Mouse (Mus musculus): ENCODE results near the gene Rplp1. TPM values are rescaled to one million over a fixed set of nuclear protein-coding genes. Genes with fewer than 3 reads are reported as not detected.

Rplp1 gene
- total RNA-seq, 1 experiment from 2014 or later, result 1,424 TPM

DNA sequence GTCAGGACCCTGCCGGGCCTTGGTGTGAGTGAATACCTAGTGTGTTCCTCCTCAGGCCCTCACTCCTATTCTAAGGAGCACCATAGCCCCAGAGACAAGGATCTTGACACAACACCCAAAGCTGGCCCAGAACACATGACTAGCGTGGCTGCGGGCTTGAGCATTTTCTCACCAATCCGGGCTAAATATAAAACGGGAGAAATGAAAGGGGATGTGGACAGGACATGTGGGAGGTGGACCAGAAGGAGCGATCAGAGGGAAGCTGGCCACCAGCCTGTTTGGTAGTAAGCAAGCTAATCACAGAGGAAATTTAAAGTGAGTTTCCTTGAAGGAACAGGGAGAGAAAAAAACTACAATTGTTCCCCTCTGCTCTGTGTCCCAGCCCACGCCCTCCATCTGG, 28.4 kb downstream of the Rplp1 start:
- no peak for ATAC-seq (ENCODE audit: extremely low read depth, insufficient number of reproducible peaks, low FRiP score, poor library complexity, severe bottlenecking)

DNA sequence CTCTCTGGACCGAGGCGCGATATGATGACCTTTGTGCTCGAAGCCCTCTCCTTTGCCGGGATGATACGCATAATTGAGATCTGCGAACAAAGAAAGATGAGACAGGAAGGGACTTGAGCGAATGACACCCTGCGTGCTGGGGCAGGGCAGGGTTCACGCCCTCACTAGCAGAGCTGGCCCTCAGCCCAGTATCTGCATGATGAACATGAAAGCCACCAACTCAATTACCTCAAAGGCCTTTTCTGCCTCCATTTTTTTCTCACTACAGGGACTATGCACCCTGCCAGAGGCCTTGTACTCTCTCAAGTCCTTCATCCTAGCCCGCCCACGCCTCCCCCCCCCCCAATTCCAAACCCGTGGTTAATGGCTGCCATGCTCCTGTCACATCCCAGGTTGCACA, 29.4 kb downstream of the Rplp1 start:
- no peak for ATAC-seq (ENCODE audit: extremely low read depth, insufficient number of reproducible peaks, low FRiP score, poor library complexity, severe bottlenecking)

DNA sequence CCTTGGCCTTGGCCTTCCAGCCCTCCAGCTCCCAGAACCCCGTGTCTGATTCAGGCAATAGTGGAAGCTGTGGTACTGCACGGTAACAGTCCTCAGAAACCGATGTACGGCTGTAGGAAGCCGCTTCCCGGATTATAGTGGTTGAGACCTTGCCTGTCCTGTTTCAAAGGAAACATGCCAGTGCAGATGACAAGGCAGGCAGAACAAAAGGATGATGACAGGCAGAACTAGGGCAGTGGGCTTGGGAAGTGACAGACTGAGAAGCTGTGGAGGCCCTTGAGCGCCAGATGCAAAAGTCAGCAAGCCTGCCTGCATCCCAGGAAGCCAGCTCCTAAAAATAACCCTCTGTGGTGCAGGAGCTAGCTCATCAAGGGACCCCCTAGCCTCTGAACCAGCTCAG, 30.0 kb downstream of the Rplp1 start:
- no peak for ATAC-seq (ENCODE audit: extremely low read depth, insufficient number of reproducible peaks, low FRiP score, poor library complexity, severe bottlenecking)

DNA sequence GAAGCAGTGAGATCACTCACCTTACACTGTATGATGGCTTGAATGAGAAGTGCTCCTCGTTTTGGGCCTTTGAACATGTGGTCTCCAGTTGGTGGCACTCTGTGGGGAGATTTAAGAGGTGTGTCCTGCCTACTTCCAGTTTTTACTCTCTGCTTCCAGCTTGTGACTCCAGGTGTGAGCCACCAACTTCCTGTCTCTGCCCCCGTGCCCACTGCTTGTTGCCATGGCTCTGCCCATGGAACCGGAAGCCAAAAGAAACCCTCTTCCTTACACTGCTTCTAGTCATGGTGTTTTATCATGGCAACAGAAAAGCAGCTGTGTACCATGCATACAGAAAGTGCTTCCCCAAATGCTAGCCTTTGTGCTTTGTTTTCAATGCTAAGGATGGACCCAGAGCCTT, 32.2 kb downstream of the Rplp1 start:
- no peak for ATAC-seq (ENCODE audit: extremely low read depth, insufficient number of reproducible peaks, low FRiP score, poor library complexity, severe bottlenecking)

DNA sequence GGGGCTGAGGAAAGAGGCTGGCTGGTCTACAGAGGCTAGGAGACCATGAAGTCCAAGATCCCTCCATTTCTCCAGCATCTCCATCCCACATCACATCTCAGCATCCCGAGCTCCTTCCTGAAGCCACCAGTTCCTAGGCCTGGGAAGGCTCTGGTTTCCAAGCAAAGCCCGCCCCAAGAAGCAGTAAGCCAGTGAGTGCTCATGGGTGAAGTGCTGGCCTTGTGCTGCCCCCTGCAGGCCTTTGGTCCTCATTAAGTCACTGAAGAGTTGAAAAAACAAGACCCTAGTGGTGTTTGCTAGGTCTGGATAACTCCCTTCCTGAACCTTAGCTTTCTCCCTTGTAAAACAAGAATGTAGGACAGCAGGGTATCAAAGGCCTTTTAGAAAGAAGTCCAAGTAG, 35.5 kb downstream of the Rplp1 start:
- ATAC-seq (ENCODE audit: extremely low read depth, insufficient number of reproducible peaks, low FRiP score, poor library complexity, severe bottlenecking), result no peak

DNA sequence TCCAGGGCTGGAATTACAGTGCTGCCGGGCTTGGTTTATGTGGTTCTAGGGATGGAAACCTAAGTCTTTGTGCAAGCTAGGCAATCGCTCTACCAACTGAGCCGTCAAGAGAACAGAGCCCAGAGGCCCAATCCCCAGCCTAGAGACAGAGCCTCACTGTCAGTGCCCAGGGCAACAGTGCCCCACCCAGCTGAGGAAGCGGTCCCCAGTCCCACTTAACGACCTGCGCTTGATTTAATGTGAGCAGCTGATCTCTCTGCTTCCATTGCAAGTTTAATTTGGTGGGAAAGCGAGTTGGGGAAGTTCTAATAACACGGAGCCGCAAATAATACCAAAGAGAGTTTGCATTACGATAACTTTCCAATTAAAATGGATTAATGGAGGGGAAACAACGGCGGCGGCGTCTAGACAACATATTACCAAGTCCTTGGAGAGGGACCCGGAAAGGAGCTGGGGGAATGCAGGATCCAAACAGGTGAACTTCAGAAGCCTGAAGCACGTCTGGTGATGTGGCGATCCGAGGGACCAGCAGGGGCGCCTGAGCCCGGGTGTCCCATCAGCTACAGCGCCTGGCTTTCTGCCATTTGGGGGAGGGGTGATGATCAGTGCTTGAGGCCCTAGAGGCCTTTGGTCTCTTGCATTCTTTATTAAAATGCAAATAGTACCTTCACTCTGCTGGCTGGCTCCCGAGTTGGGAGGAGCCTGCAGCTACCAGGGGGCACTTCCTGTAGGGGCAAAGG, 36.8 kb downstream of the Rplp1 start:
- no peak for ATAC-seq (ENCODE audit: extremely low read depth, insufficient number of reproducible peaks, low FRiP score, poor library complexity, severe bottlenecking)

DNA sequence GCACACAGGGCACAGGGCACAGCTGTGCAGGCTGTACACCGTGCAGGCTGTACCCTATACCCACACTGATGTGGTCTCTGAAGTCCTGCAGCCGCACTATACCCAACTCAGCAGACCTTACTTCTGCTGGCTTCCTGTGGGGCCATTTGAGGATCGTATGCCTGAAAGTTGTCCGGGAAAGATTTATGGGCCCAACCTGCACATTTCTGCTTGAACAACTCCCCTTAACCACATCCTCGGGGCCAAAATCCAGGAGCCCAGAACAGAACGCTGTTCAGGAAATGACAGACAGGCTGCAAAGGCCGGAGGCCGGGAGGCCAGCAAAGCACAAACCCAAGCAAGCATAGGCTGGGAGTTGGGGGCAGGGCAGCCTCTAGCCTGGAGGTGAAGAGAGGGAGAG, 41.0 kb downstream of the Rplp1 start:
- ATAC-seq (ENCODE audit: extremely low read depth, insufficient number of reproducible peaks, low FRiP score, poor library complexity, severe bottlenecking), result no peak

DNA sequence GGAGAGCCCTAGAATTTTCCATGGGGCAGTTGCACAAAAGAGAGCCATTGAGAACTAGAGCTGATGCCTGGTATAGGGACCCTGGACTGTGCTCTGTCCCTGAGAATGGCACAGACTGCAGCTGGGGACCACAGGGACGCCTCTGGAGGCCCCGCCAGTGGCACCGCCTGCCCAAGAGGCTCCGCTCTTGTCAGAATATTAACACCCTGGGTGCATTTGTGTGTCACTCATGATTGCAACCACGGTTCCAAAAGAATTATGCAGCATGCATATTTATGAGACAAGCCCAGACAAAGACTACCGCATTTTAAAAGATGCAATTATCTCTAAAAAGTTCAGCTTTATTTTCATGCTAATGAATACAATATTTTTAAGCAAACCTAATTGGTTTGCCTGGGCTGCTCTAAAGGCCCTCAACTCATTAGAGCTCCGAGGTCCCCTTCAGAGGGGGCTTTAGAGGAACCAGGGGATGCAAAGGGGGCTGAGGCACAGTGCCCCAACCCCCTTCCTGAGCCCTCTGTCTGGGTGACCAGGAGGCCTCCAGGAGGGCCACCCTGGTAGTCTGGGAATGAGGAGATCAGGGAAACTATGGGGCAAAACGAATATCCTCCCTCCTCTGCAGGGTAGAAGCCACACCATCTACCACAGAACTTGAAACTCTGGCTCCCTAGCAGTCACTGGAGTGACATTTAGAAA, 41.9 kb downstream of the Rplp1 start:
- no peak for ATAC-seq (ENCODE audit: extremely low read depth, insufficient number of reproducible peaks, low FRiP score, poor library complexity, severe bottlenecking)

DNA sequence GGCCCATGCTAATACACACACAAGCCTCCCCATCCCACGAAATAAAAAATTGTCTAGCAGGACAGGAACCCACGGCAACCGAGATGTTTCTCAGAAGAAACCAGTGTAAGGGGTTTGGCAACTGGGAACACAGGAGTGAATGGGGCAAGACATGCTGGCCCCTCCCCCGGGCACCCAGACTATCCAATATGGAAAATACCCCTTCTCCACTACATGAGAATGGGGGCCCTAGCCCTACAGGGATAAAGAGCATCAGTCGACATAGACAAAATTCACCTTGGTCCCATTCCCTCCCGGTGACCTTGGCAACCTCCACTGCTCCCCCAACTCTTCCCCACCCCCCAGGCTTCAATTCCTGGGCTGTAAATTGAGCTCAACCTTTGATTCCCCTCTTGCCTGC, 42.5 kb downstream of the Rplp1 start:
- ATAC-seq (ENCODE audit: extremely low read depth, insufficient number of reproducible peaks, low FRiP score, poor library complexity, severe bottlenecking), result no peak

DNA sequence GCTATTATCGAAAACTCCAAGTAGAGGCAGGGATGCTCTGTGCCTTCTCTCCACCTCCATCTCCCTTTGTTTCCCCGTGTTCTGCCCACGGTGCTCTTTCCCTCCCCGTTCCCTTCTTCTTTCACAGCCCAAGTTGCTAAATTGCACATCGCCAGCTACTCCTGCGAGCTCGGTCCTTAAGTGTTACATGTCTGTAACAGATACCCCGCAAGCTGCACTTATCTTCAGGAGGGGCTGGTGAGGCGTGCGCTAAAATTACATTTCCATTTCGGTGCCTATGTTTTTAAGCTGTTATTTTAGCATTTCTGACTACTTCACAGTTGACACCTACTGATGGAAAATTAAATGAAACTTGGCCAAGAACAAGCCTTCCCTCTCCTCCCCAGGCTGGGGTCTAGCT, 46.7 kb downstream of the Rplp1 start:
- ATAC-seq (ENCODE audit: extremely low read depth, insufficient number of reproducible peaks, low FRiP score, poor library complexity, severe bottlenecking), result no peak

Other genes with a start within 250 kb of the Rplp1 start
- gene Kif23, start 32.2 kb upstream of the Rplp1 start, total RNA-seq (2017), result 186 and 218 TPM in 2 replicates
- gene Paqr5, start 112.3 kb upstream of the Rplp1 start, total RNA-seq (2017), result 0.23 and 0.98 TPM in 2 replicates
- gene Glce, start 208.1 kb upstream of the Rplp1 start, total RNA-seq (2017), result 8.7 and 10.8 TPM in 2 replicates